Mouse (Mus musculus) brain, embryonic 14.5 days (tissue): ENCODE measurements at regions not wholly inside any gene's neighbourhood (a gene's known extent, or its start where the extent isn't known, plus 50 kb on each side); places are given as distances from the start of the nearest gene placed in this dataset.

ENCODE experiments used
- DNase-seq: peaks from one replicate; pipeline ENCODE4 v3.0.0-alpha.2; 2011; ENCODE audit warnings: low read depth
- CTCF ChIP-seq: fragments of 200-500 bp; IDR thresholded peaks from 2 replicates; pipeline ENCODE4 v1.5.1; 2012; ENCODE audit warnings: inconsistent platforms, mild to moderate bottlenecking, moderate library complexity, borderline replicate concordance; ENCODE audit not compliant: insufficient read depth, insufficient read length; ENCODE audit errors: extremely low read depth
- POLR2A ChIP-seq: fragments of 200-500 bp; IDR thresholded peaks from 2 replicates; pipeline ENCODE4 v1.6.1; 2012; ENCODE audit warnings: mild to moderate bottlenecking, inconsistent platforms, borderline replicate concordance; ENCODE audit not compliant: poor library complexity, insufficient read depth, insufficient read length, severe bottlenecking; ENCODE audit errors: extremely low read depth

DNA sequence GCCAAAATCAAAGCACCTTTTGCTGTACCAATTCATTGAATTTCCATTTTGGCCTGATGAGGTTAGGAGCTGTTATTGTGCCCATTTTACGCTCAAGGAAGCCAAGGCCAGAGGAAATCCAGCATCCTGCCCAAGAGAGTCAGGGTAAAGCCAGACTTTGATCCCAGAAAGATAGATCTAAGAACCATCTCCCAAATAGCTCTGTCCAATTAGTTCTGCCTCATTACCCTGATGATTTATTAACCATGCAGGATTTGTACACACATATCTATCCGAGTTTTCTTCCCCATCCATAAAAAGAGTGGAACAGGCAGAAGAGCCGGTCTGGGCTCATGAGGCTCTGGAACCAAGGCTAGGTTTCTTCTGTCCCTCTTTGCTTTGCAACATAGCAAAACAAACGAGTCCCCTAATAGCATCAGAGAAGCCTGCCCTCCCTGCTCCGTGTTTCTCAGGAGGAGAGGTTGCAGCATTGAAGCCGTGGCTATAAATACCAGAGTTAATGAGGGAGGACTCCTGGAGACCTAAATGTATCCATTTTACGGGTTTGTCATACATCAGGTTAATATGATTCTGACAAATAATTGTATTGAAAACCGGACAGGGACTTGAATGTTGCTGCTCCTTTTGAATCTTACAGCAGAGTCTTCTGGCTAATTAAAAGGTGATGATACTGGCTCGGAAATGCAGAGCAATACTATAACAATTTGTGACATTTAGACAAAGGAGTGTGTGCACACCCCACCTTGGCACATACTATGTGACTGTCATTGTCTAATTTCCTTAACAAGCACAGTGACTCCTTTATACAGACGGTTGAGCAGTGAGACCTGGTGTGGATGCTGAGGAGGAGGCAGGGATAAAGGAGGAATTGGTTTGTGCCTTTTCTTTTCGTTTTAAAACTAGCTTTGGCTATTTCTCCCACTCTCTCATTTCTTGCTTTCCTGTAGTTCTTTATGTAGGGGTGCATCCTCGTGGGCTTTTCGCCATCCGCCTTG lies 185.0 kb downstream of the Cd47 start:
- DNase-seq, result no peak

DNA sequence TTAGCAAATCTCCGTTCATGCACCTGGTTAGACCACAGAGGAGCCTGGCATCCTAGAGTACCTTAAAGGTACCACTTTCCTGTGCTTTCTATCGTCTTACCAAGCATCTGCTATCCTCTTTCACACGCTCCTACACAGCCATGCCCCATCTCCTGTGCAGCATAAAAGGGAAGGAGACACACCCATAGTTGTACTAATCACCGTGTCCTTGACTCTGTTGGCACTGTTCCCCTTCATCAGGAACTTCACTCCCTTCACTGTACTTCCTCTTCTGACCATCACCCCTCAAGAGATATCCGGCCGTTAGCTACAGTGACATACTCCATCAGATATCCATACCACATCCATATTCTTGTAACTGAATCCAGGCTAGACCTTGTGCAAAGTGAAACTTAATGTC lies 186.6 kb downstream of the Cd47 start:
- TF ChIP-seq POLR2A (no peak), CTCF (no peak)
- no peak for DNase-seq

More for the DNA sequence above, 185.0 kb downstream of the Cd47 start:
- TF ChIP-seq CTCF, result no peak
- no peak for TF ChIP-seq POLR2A

DNA sequence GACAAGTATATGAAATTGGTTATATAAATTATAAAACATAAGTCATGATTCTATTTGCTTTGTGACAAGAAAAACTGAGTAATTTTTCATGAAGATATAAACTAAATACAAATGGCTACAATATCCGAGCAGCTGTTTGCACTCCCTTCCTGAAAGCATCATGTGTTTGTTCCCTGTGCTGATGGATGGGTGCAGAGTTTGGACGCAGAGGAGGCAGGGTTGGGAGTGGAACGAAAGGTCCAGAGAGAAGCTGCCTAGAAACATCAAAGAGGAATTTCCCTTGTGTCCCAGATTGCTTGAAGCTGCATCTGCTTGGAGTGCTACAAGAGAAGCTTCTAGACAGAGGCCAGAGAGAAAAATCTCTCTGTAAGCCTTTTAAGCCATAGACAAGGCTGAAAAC lies 195.5 kb downstream of the Cd47 start:
- no peak for TF ChIP-seq CTCF
- no peak for TF ChIP-seq POLR2A
- DNase-seq, result no peak

DNA sequence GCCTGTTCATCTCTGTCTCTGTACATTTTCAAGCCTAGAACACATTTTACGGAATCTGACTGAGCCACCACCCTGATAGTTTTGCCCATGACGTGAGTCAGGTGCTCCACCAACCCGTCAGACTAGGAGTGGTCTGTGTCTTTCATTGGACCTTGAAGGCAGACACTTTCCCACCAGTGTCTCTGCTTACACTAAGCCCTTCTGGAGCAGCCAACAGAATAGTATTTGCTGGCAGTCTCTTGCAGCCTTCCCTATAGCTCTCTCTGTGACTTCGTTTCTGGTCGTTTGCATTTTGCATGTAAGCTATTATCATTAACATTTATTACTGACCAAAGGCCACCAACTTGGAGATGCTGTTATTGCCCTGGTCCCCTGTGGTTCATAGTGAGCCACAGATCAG lies 196.3 kb downstream of the Cd47 start:
- no peak for TF ChIP-seq CTCF
- TF ChIP-seq POLR2A, result no peak
- no peak for DNase-seq

DNA sequence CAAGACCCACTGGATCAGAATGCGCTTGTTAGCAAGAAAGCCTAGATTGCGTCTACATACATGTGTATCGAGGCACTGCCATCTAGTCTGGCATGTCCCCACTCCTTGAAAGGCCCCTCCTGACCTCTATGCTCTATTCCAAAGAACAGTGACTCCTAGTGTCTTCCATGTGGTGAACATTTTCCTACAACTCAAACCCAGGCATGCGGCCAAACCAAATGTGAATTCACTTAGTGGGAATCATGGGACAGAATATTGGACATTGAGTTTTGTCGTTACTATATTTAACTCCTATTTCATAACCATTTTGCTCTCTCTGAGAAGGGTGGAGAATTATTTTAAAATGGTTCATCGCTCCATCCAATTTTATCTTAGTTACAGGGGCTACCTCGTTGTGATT lies 196.7 kb downstream of the Cd47 start:
- TF ChIP-seq CTCF (no peak), POLR2A (no peak)
- DNase-seq, result no peak

DNA sequence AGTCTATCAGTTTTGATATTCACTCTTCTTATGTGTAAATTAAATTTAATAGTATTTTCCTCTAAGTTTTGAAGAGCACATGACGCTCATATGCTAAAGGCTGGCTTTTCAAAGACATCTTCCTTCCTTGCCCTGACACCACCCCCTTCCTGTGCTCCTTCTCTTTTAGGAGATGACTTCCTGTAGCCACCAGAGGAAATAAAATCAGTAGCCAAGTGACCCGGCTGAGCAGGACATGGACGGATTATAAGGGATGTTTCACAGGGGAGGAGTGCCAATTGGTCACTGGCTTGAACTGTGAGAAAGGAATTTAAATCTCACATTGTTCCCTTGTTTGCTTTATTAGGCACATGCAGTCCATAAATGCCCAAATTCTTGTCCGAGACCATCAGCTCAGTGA lies 200.5 kb downstream of the Cd47 start:
- no peak for TF ChIP-seq POLR2A
- TF ChIP-seq CTCF, result no peak
- DNase-seq, result no peak

DNA sequence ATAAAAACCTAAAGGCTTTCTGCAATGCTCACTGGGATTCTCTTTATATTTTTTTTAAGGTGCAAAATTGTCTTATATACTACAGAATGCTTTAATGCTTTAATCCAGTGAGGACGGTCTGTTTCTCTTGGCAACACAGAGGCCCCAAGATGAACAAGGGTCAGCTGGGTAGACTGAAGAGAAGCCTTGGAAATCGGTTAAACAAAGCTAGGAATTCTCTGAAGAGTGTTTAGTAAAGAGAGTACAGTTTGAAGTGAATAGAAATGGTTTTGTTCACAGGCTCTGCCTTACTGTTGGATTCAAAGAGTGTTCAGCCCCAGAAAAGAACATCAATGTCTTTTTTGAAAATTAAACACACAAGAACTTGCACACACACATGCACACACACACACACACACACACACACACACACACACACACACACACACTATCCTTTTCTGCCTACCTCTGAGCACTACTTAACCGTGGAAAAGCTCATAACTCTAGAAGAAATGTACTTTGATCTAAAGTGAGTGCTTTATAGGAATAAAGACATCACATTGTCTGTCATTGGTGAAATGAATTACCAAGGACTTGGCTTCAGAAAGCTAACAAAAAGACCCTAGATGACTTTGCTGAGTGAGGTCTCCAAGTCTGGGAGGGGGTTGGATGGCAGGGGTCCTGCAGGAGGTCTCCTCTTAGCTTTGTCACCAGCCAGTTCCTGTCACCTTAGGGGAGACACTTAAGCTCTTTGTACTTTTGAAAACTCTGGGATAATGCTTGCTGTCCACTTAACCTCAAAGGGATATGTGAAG lies 201.5 kb downstream of the Cd47 start:
- peak; percentile 69 for DNase-seq
- TF ChIP-seq POLR2A, result no peak
- no peak for TF ChIP-seq CTCF

DNA sequence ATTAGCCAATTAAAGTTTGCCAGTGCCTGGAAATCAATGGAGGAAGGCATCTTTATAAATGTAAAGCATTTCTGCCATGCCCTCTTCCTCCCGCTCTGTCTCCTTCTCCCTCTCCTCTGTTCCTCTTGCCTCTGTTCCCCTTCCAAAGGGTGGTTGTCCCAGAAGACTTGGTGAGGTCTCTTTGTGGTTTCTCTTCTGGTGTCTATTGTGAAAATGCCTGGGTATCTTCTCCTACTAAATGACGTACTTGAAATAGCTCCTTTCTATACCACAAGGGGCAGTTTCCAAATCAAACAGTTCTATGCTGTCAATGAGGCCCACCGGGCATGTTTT lies 202.1 kb downstream of the Cd47 start:
- DNase-seq, result no peak
- TF ChIP-seq POLR2A (no peak), CTCF (no peak)

DNA sequence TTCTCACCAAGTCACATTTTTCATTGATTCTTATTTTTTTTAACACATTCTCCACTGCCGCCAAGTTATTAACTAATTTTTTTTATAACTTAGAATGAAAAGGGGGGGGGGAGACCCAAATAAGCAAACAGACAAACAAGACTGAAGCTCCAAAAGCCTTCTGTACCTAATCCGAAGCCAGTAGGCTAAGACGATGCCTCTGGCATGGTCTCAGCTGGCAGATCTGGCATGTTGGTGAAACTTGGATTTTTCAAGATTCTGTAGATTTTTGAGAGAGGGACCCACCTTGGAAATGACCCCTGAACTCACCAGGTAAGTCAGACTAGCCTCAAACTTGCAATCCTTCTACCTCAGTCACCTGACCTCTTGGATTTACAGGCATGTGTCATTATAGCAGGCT lies 208.7 kb downstream of the Cd47 start:
- peak; percentile 27 for DNase-seq
- TF ChIP-seq POLR2A (no peak), CTCF (no peak)

DNA sequence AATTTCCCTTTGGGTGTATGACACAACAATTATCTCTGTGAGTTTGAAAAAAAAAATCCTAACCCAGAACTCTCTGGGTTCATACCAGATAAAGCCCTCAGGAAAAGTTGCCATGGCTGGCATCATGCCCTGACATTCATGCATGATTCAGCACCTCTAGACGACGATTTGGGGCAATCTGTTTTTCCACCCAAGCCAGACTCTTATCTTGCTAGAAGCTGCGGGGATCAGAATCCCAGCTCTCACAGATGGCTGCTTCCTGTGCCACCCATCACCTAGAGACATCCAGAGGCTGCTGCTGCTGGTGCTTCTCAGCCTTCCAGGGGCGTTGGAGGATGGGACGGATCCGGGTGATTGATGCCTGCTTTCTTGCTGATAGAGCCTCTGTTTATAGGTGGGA lies 209.2 kb downstream of the Cd47 start:
- peak; percentile 83 for DNase-seq
- TF ChIP-seq POLR2A (no peak), CTCF (no peak)

DNA sequence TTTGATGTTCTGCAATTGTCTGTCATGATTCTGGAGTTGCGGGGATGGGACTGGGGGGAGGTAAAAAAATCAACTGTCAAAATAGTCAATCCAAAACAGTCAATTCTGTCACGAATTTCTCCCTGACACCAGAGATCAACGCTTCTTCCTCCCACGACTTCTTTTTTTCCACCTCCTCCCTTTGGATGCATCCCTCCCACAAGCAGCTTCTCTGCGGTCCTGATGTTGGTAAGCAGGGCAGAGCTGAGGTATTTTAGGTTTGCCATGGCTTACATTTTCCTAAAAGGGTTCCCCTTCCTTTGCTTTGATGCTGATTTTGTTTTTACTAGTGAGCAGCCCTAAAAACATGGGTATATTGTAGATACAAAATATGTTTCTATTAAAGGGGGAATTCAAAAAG lies 209.7 kb downstream of the Cd47 start:
- no peak for DNase-seq
- TF ChIP-seq POLR2A (no peak), CTCF (no peak)
